ENCODE assay signal across 8 mouse cellular contexts in the genomic region with DNA sequence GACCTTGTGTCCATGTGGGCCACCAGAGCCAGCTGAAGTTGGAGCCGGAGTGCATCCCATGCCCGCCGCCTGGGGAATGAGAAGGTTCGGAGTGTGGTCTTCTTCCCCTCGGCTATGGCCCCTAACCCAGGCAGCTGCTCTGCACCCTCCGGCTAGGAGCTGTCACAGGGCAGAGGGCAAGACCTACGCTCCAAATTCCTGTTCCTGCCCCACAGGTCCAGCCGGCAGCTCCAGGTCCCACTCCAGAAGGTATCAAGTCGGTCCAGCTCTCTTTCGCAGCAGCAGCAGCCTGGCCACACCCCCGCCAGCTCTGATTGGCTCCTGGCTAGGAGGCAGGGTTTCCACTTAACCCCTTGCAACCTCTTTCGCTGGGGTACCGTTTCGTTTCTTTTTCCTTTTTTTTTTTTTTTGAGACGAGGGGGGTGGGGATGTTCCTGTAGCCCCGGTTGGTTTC. TPM values are rescaled to one million over a fixed set of nuclear protein-coding genes. Genes with fewer than 3 reads are reported as not detected.
DNase-seq lines count a peak whose midpoint lies in the region; ATAC-seq and TF ChIP-seq lines count a peak whose summit lies in the region.

No protein-coding gene starts in this region.

- no peaks in the 10 kb centered on the region for H3K9me3 ChIP-seq in heart, embryonic 11.5 days (replicated peaks; ENCODE audit: control insufficient read depth, low read length)
- H3K9me3 ChIP-seq in kidney, embryonic 15.5 days (replicated peaks) = no peaks in the 10 kb centered on the region
- no peaks in the 10 kb centered on the region for H3K9me3 ChIP-seq in liver, embryonic 11.5 days (ENCODE audit: control insufficient read depth, low read length)
- H3K9me3 ChIP-seq in stomach, postnatal 0 days (ENCODE audit: control insufficient read depth, low read length) = no peaks in the 10 kb centered on the region

- H3K4me3 ChIP-seq in bone marrow, adult 2 months (replicated peaks; ENCODE audit: control insufficient read depth, low read depth, low read length) = peak overlapping the region; percentile 56
- peak overlapping the region; percentile 58 for H3K4me3 ChIP-seq in heart, embryonic 11.5 days (ENCODE audit: low read depth, low read length)
- H3K4me3 ChIP-seq in kidney, embryonic 15.5 days (replicated peaks) = peak overlapping the region; percentile 45
- H3K4me3 ChIP-seq in liver, embryonic 11.5 days (ENCODE audit: low read depth, low read length) = peak overlapping the region; percentile 32
- peak overlapping the region; percentile 68 for H3K4me3 ChIP-seq in myocyte
- peak overlapping the region; percentile 45 for H3K4me3 ChIP-seq in stomach, postnatal 0 days (ENCODE audit: low read depth, low read length)

- H3K27me3 ChIP-seq in heart, embryonic 11.5 days (ENCODE audit: control insufficient read depth, insufficient read depth, low read length) = peaks cover 29% of the 10 kb centered on the region
- H3K27me3 ChIP-seq in kidney, embryonic 15.5 days = peaks cover 54% of the 10 kb centered on the region
- peaks cover 46% of the 10 kb centered on the region for H3K27me3 ChIP-seq in liver, embryonic 11.5 days (replicated peaks; ENCODE audit: control insufficient read depth, insufficient read depth, low read length)
- peaks cover 15% of the 10 kb centered on the region for H3K27me3 ChIP-seq in myocyte (ENCODE audit: control insufficient read depth, insufficient read depth, insufficient read length)
- H3K27me3 ChIP-seq in stomach, postnatal 0 days (ENCODE audit: control insufficient read depth, insufficient read depth, low read length) = peaks cover 6% of the 10 kb centered on the region; the same call in 1 of the 2 replicates

- peak; percentile 64 for ATAC-seq in erythroblast, adult 5-6 weeks (replicated peaks; ENCODE audit: low FRiP score, poor library complexity, severe bottlenecking)
- peak; percentile 47; the same call in 1 of the 2 replicates for ATAC-seq in heart, embryonic 11.5 days (replicated peaks; ENCODE audit: insufficient number of reproducible peaks, low FRiP score, low TSS enrichment)
- peak; percentile 59 for ATAC-seq in kidney, embryonic 15.5 days (replicated peaks; ENCODE audit: low FRiP score)
- no peak; the same call in 1 of the 2 replicates for ATAC-seq in liver, embryonic 11.5 days (replicated peaks; ENCODE audit: low FRiP score)
- ATAC-seq in stomach, postnatal 0 days (ENCODE audit: low FRiP score, low TSS enrichment) = peak; percentile 67

- peak overlapping the region; percentile 95 for H3K4me2 ChIP-seq in heart, embryonic 11.5 days
- peak overlapping the region; percentile 83 for H3K4me2 ChIP-seq in kidney, embryonic 15.5 days
- H3K4me2 ChIP-seq in liver, embryonic 11.5 days = peak overlapping the region; percentile 67
- peak overlapping the region; percentile 95 for H3K4me2 ChIP-seq in myocyte (ENCODE audit: low read depth)
- peak overlapping the region; percentile 86 for H3K4me2 ChIP-seq in stomach, postnatal 0 days (replicated peaks; ENCODE audit: low read depth)

- no peak for TF ChIP-seq CTCF in bone marrow, adult 2 months (IDR thresholded peaks at IDR 0.05; ENCODE audit: control insufficient read depth, insufficient read depth, low read length)
- no peak for TF ChIP-seq CTCF in stomach, postnatal 0 days (IDR thresholded peaks at IDR 0.05; ENCODE audit: low read depth)

- no peak for TF ChIP-seq POLR2A in bone marrow, adult 2 months (IDR thresholded peaks at IDR 0.05; ENCODE audit: borderline replicate concordance, control insufficient read depth, low read depth, low read length)
- TF ChIP-seq POLR2A in myocyte (IDR thresholded peaks at IDR 0.05; ENCODE audit: insufficient read length, low read depth) = peak; percentile 82

- peak overlapping the region; percentile 54 for H3ac ChIP-seq in myocyte (ENCODE audit: control insufficient read depth, insufficient read length)

- TF ChIP-seq EP300 in stomach, postnatal 0 days (optimal IDR thresholded peaks at IDR 0.05) = peak; percentile 85

- no peaks in the 10 kb centered on the region for H3K79me2 ChIP-seq in myocyte (ENCODE audit: control insufficient read depth, insufficient read depth)

- peak; percentile 77 for DNase-seq in A20 (ENCODE audit: low read depth, low spot score)
- DNase-seq in liver, embryonic 11.5 days (ENCODE audit: low spot score) = peak; percentile 72
- DNase-seq in stomach, postnatal 0 days (ENCODE audit: low spot score) = peak; percentile 82

- H3K36me3 ChIP-seq in heart, embryonic 11.5 days (ENCODE audit: control insufficient read depth, insufficient read depth, low read length) = no peaks in the 10 kb centered on the region
- H3K36me3 ChIP-seq in kidney, embryonic 15.5 days = no peaks in the 10 kb centered on the region
- H3K36me3 ChIP-seq in liver, embryonic 11.5 days (ENCODE audit: control insufficient read depth, insufficient read depth, low read length) = no peaks in the 10 kb centered on the region
- H3K36me3 ChIP-seq in myocyte (ENCODE audit: control insufficient read depth, insufficient read depth) = no peaks in the 10 kb centered on the region
- H3K36me3 ChIP-seq in stomach, postnatal 0 days (ENCODE audit: control insufficient read depth, insufficient read depth, low read length) = no peaks in the 10 kb centered on the region

- WGBS in bone marrow, adult 2 months = 1% methylated on average over 16 of the region's 16 CpGs
- under 1% methylated on average over 16 of the region's 16 CpGs for WGBS in heart, embryonic 11.5 days (ENCODE audit: insufficient replicate concordance)
- 0% methylated on average over 16 of the region's 16 CpGs for WGBS in kidney, embryonic 15.5 days
- WGBS in liver, embryonic 11.5 days = under 1% methylated on average over 16 of the region's 16 CpGs
- under 1% methylated on average over 16 of the region's 16 CpGs for WGBS in stomach, postnatal 0 days

- H3K27ac ChIP-seq in bone marrow, adult 2 months (ENCODE audit: control insufficient read depth, insufficient read depth, low read depth, low read length, poor library complexity) = no peak overlapping the region
- H3K27ac ChIP-seq in heart, embryonic 11.5 days (ENCODE audit: low read depth, low read length) = no peak overlapping the region
- H3K27ac ChIP-seq in kidney, embryonic 15.5 days = no peak overlapping the region
- H3K27ac ChIP-seq in liver, embryonic 11.5 days (ENCODE audit: low read depth, low read length) = no peak overlapping the region
- no peak overlapping the region for H3K27ac ChIP-seq in stomach, postnatal 0 days (replicated peaks)

- H3K9ac ChIP-seq in heart, embryonic 11.5 days (ENCODE audit: low read depth, low read length) = 0 out of 2 replicates have a peak overlapping the region, but pooled peaks have one; percentile 39
- 0 out of 2 replicates have a peak overlapping the region, but pooled peaks have one; percentile 23 for H3K9ac ChIP-seq in kidney, embryonic 15.5 days
- no peak overlapping the region for H3K9ac ChIP-seq in liver, embryonic 11.5 days (ENCODE audit: low read depth, low read length)
- H3K9ac ChIP-seq in stomach, postnatal 0 days (ENCODE audit: low read length) = peak overlapping the region; percentile 35; the same call in 1 of the 2 replicates

- peaks cover 4% of the 10 kb centered on the region for H3K4me1 ChIP-seq in bone marrow, adult 2 months (ENCODE audit: control insufficient read depth, insufficient read depth, low read length)
- peaks cover 16% of the 10 kb centered on the region for H3K4me1 ChIP-seq in heart, embryonic 11.5 days (ENCODE audit: control insufficient read depth, insufficient read depth, low read length)
- peaks cover 21% of the 10 kb centered on the region for H3K4me1 ChIP-seq in kidney, embryonic 15.5 days
- peaks cover 12% of the 10 kb centered on the region for H3K4me1 ChIP-seq in liver, embryonic 11.5 days (replicated peaks; ENCODE audit: control insufficient read depth, insufficient read depth, low read length)
- H3K4me1 ChIP-seq in stomach, postnatal 0 days (replicated peaks; ENCODE audit: control insufficient read depth, insufficient read depth) = peaks cover 9% of the 10 kb centered on the region; the same call in 1 of the 2 replicates

RNA-seq across cellular contexts. Expression of gene Extl1, which starts 11.3 kb away (rescaled TPM):
- polyA plus RNA-seq in bone marrow, adult 2 months (2011; ENCODE audit: insufficient read depth, insufficient read length, low replicate concordance, missing spikeins) = 0.23 and 3.3 TPM in 2 replicates
- not detected in 2 replicates for total RNA-seq in erythroblast, adult 5-6 weeks (2015; ENCODE audit: low replicate concordance)
- total RNA-seq in erythroblast, adult 5-6 weeks (2017; ENCODE audit: low replicate concordance) = 0.42 TPM in 1 of 2 replicates, not detected in the other
- 2.0 and 2.7 TPM in 2 replicates for polyA plus RNA-seq in heart, embryonic 11.5 days (2014; fragmentation: Nextera tagmentation; extraction: Ambion mirVana)
- polyA plus RNA-seq in kidney, embryonic 15.5 days (2015; fragmentation: Nextera tagmentation; extraction: Ambion mirVana) = 0.33 and 0.53 TPM in 2 replicates
- 0.42 and 0.67 TPM in 2 replicates for polyA plus RNA-seq in liver, embryonic 11.5 days (2014; fragmentation: Nextera tagmentation; extraction: Ambion mirVana)
- polyA plus RNA-seq in myocyte (2012; fragmentation: generic; extraction: Trizol) = 22.4 TPM
- polyA plus RNA-seq in stomach, postnatal 0 days (2015; fragmentation: Nextera tagmentation; extraction: Ambion mirVana) = 1.8 and 2.1 TPM in 2 replicates

RNA-seq across cellular contexts. Expression of gene Pafah2, which starts 23.8 kb away (rescaled TPM):
- 5.8 and 8.8 TPM in 2 replicates for polyA plus RNA-seq in bone marrow, adult 2 months (2011; ENCODE audit: insufficient read depth, insufficient read length, low replicate concordance, missing spikeins)
- total RNA-seq in erythroblast, adult 5-6 weeks (2015; ENCODE audit: low replicate concordance) = 3.1 and 3.3 TPM in 2 replicates
- 1.5 and 3.9 TPM in 2 replicates for total RNA-seq in erythroblast, adult 5-6 weeks (2017; ENCODE audit: low replicate concordance)
- polyA plus RNA-seq in heart, embryonic 11.5 days (2014; fragmentation: Nextera tagmentation; extraction: Ambion mirVana) = 11.7 and 11.8 TPM in 2 replicates
- polyA plus RNA-seq in kidney, embryonic 15.5 days (2015; fragmentation: Nextera tagmentation; extraction: Ambion mirVana) = 14.0 and 15.7 TPM in 2 replicates
- 7.9 and 8.5 TPM in 2 replicates for polyA plus RNA-seq in liver, embryonic 11.5 days (2014; fragmentation: Nextera tagmentation; extraction: Ambion mirVana)
- 7.1 TPM for polyA plus RNA-seq in myocyte (2012; fragmentation: generic; extraction: Trizol)
- 16.8 and 17.1 TPM in 2 replicates for polyA plus RNA-seq in stomach, postnatal 0 days (2015; fragmentation: Nextera tagmentation; extraction: Ambion mirVana)

RNA-seq across cellular contexts. Expression of gene Slc30a2, which starts 29.3 kb away (rescaled TPM):
- polyA plus RNA-seq in bone marrow, adult 2 months (2011; ENCODE audit: insufficient read depth, insufficient read length, low replicate concordance, missing spikeins) = 4.0 TPM in 1 of 2 replicates, not detected in the other
- total RNA-seq in erythroblast, adult 5-6 weeks (2015; ENCODE audit: low replicate concordance) = not detected in 2 replicates
- total RNA-seq in erythroblast, adult 5-6 weeks (2017; ENCODE audit: low replicate concordance) = not detected in 2 replicates
- polyA plus RNA-seq in heart, embryonic 11.5 days (2014; fragmentation: Nextera tagmentation; extraction: Ambion mirVana) = 0.26 TPM in 1 of 2 replicates, not detected in the other
- polyA plus RNA-seq in kidney, embryonic 15.5 days (2015; fragmentation: Nextera tagmentation; extraction: Ambion mirVana) = 0.73 and 1.1 TPM in 2 replicates
- polyA plus RNA-seq in liver, embryonic 11.5 days (2014; fragmentation: Nextera tagmentation; extraction: Ambion mirVana) = not detected in 2 replicates
- polyA plus RNA-seq in myocyte (2012; fragmentation: generic; extraction: Trizol) = 0.35 TPM
- polyA plus RNA-seq in stomach, postnatal 0 days (2015; fragmentation: Nextera tagmentation; extraction: Ambion mirVana) = 0.06 and 0.07 TPM in 2 replicates

RNA-seq across cellular contexts. Expression of gene Trim63, which starts 57.4 kb away (rescaled TPM):
- 1.1 TPM in 1 of 2 replicates, not detected in the other for polyA plus RNA-seq in bone marrow, adult 2 months (2011; ENCODE audit: insufficient read depth, insufficient read length, low replicate concordance, missing spikeins)
- total RNA-seq in erythroblast, adult 5-6 weeks (2015; ENCODE audit: low replicate concordance) = not detected in 2 replicates
- total RNA-seq in erythroblast, adult 5-6 weeks (2017; ENCODE audit: low replicate concordance) = not detected in 2 replicates
- 21.6 and 22.1 TPM in 2 replicates for polyA plus RNA-seq in heart, embryonic 11.5 days (2014; fragmentation: Nextera tagmentation; extraction: Ambion mirVana)
- 3.7 and 4.4 TPM in 2 replicates for polyA plus RNA-seq in kidney, embryonic 15.5 days (2015; fragmentation: Nextera tagmentation; extraction: Ambion mirVana)
- polyA plus RNA-seq in liver, embryonic 11.5 days (2014; fragmentation: Nextera tagmentation; extraction: Ambion mirVana) = 0.19 and 0.33 TPM in 2 replicates
- polyA plus RNA-seq in myocyte (2012; fragmentation: generic; extraction: Trizol) = 29.1 TPM
- polyA plus RNA-seq in stomach, postnatal 0 days (2015; fragmentation: Nextera tagmentation; extraction: Ambion mirVana) = 0.07 and 0.13 TPM in 2 replicates
